Mouse (Mus musculus): Measurements from ENCODE around the gene Phospho1.

GRCm38 (mm10) chr11:95830411-95831275, 6.3 kb downstream of the Phospho1 start:
- TF ChIP-seq POLR2A (IDR thresholded peaks at IDR 0.05; ENCODE audit: insufficient read depth, low read depth, low read length) (no peak), CTCF (IDR thresholded peaks at IDR 0.05; ENCODE audit: insufficient read depth, low read depth, low read length) (no peak)

Measured in olfactory bulb, adult 2 months (tissue).